Mouse (Mus musculus): Measurements from ENCODE around the gene Cuta. TPM values are rescaled to one million over a fixed set of nuclear protein-coding genes. Genes with fewer than 3 reads are reported as not detected.
"Not testable (repeated sequence)": the region's sequence is repeated elsewhere in the genome, so short reads cannot be mapped to it uniquely, and the experiment has no call there.

Cuta gene
- total RNA-seq, 2 experiments from 2014 or later: 111 to 123 TPM

DNA sequence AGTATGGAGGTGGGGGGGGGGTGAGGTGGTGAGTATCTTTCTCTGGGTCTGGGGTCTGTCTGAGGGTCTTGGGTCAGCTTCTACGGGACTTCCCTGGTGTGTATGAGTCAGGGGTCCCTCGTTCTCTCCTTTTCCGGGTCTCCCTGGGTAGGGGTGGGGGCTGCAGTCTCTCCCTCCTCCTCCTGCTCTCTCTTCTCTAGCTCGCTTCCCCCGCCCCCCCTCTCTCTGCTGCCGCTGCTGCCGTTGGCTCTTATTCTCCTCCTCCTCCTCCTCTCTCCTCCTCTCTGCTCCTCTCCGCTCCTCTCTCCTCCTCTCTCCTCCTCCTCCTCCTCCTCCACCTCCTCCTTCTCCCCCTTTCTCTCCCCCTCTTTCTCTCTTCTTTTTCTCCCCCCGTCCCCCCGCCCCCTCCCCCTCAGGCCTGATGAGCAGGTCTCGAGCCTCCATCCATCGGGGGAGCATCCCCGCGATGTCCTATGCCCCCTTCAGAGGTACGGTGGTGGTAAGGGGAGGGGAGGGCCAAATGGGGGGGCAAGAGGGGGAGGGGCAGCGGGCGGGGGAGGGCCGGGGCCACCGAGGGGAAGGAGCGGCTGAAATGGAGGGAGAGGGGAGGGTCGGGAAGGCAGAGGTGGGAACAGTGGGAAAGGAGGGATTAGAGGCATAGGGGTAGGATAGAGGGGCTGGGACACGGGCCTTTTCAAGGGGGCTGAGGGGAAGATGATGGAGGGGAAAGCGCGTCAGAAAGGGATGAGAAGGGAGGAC is 1.8 kb upstream of the Cuta start, which contains the start of gene Syngap1:
Gene Syngap1, plus strand, starts transcription at position 223 of the 759 bp plus-strand sequence.
- peak in 1 of 2 experiments; percentile 1 for DNase-seq (ENCODE audit: low spot score in 2 of 2)
- intact Hi-C loops (cut with DNase I): loop anchor here (1.0 to 10.0 kb wide), 2 partner anchors 32 to 184 kb away; partner anchors contain the start of gene Zbtb9

DNA sequence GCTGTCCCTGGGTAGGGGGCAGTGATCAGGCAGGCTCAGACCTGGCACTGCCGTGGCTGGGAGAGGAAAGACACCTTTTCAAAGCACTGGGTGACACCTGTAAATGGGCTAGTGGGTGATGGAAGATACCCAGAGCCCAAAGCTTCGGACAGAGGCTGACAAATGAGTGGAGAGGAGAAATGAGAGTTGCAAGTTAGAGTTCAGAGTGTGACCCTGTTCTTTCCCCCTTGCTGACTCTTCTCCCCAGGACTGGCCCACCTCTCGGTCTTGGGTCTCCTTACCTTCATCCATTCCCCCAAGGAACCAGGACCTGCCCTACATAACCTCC is 568 bp upstream of the Cuta start:
- peak; percentile 24 to 38 for DNase-seq (ENCODE audit: low spot score in 2 of 2)
- intact Hi-C loops (cut with DNase I): loop anchor here (1.0 to 10.0 kb wide), 2 partner anchors 9 to 185 kb away; no protein-coding TSS in a partner anchor

DNA sequence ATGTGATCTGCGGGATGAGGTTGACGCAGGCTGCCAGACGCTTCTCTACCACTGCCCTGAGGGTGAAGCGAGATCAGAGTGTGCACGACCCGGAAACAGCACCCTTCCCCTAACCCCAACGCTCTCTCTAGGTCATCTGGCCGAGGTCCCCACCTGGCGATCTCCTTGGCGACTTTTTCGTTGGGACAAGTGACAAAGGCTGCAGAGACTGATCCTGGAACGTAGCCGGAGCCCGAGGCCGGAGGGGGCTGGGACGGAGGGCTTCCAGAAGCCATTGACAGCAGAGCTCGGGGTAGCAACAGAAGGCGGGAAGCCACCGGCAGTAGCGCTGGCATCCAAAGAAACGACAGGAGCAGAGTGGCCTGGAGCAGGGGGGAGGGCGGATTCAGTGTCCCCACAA is 638 bp downstream of the Cuta start:
- intact Hi-C loops (cut with DNase I): loop anchor here (1.0 kb wide), 1 partner anchor 11 kb away; no protein-coding TSS in a partner anchor

DNA sequence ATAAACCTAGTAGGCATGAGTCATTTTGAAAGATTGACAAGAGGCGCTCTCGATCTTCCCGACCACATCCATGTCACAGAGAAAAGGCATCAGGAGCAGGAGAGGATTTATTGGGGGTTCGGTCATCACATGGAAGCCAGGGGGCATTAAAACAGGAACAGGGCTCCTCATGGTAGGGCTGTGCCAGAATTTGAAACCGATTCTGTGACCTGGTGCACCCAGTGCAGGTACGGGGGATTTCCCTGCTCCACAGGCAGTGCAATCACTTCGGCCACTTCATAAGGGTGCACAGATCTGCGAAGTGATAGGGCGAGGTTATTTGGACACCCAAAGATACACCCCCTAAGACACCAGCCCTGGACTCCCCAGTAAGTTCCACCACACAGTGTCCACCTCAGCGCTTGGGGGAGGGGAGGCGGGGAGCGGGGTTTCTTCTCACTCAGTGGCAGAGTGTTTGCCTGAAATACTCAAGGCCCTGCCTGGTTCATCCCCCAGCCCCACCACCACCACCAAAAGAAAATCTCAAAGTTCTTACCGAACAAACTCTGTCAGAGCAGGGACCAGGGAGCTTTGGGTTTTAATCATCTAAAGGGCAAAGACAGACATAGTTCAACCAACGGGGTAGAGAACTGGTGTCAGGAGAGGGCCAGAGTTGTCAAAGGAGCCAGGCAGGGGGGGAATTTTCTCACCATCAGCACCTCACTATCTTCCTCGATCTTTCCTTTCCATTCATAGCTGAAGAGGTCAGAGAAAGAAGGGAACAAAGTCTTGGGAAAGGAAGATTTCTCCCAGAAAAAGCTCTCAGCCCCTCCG is 1.3 kb downstream of the Cuta start:
- peak in 1 of 2 experiments; percentile 1 for DNase-seq (ENCODE audit: low spot score in 2 of 2)

More for the DNA sequence above, 638 bp downstream of the Cuta start:
- no peak for DNase-seq (ENCODE audit: low spot score in 2 of 2)

DNA sequence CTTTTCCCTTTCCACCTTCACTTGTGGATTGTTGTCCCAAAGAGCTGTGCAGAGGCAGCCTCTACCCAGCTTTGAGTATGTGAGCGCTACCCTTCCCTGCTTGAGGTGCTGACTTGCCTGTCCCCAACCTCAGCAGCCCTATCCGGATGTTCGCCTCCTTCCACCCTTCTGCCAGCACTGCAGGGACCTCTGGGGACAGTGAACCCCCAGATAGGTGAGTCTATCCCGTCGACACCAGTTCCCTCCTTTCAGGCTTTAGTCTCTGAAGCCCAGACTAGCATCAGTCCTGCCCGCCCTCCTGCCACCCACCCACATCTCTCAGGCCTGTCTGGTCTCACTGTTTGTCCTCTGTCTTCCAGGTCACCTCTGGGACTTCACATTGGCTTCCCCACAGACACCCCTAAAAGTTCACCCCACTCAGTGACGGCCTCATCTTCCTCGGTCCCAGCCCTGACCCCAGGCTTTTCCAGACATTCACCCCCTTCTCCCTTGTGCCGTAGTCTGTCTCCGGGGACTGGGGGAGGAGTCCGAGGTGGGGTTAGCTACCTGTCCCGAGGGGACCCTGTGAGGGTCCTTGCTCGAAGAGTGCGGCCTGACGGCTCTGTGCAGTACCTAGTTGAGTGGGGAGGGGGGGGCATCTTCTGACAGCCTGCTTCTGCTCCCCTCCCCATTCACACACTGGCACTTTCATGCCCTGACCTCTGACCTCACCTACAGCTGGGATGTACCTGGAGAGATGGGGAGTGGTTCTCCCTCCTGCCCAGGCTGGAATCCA is 2.3 kb downstream of the Cuta start:
- intact Hi-C loops (cut with DNase I): no loop called here
- peak in 1 of 2 experiments; percentile 1 for DNase-seq (ENCODE audit: low spot score in 2 of 2)

More for the DNA sequence above, 1.3 kb downstream of the Cuta start:
- intact Hi-C loops (cut with DNase I): no loop called here

DNA sequence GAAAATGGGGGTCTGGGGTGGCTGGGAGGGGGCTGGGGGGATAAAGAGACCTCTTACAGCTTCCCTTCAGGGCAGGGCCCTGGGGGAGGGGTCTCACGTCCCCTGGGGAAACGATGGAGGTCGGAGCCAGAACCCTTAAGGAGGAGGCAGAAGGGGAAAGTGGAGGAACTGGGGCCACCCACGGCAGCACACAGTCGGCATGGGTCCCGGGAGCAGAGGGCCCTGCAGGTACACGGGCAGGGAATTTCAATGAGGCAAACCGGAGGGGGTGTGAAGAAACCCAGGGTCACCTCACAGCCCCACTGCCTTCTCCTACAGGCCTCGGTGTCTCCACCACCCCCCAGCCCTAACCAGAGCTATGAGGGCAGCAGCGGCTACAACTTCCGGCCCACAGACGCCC is 2.9 kb downstream of the Cuta start:
- intact Hi-C loops (cut with DNase I): no loop called here
- no peak for DNase-seq (ENCODE audit: low spot score in 2 of 2)

DNA sequence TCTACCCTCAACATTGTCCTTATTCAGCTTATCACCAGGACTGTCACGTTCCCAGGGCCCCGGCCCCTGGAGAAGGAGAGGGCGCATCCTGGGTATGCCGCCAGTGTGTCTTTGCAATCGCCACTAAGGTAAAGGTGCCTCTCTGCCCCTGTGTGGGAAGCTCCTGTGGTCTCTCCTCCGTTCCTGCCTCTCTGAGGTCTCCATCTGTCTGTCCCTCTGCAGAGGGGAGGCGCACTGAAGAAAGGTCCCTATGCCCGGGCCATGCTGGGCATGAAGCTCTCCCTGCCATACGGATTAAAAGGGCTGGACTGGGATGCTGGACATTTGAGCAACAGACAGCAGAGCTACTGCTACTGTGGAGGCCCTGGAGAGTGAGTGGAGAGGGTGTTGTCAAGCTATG is 4.3 kb downstream of the Cuta start:
- DNase-seq (ENCODE audit: low spot score in 2 of 2): no peak
- intact Hi-C loops (cut with DNase I): no loop called here

DNA sequence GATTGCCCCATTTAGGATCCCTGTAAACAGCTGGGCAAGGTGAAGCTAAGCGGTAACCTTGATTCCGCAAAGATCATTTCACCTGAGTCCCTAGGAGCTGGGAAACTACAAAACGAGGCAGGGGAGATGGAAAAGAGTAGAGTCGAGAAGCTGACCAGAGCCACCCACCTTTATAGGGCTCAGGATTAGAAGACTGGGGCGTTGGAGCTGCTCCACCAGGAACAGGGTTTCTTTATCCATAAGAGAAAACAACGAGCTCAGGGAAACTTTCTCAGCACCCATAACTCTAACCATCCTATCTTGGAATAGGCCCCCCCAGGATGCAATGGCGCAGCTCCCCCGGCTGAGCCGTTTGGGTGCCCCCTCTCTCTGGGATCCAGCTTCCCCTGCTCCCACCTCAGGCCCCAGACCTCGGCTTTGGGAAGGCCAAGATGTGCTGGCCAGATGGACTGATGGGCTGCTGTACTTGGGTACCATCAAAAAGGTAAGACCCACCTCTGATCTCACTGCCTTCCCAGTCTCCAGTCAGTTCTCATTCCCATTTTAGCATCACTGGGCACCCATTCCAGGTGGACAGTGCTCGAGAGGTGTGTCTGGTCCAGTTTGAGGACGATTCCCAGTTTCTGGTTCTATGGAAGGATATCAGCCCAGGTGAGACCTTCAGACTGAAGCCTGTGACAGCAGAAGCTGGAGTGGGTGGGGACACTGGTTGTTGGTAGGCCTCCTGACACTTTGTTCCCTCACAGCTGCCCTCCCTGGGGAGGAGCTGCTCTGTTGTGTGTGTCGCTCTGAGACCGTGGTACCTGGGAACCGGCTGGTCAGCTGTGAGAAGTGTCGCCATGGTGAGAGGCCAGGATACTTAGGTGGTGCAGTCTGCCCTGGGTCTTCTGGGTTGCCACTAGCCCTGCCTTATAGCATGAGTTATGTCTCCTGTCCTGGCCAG is 5.2 kb downstream of the Cuta start:
- intact Hi-C loops (cut with DNase I): no loop called here

DNA sequence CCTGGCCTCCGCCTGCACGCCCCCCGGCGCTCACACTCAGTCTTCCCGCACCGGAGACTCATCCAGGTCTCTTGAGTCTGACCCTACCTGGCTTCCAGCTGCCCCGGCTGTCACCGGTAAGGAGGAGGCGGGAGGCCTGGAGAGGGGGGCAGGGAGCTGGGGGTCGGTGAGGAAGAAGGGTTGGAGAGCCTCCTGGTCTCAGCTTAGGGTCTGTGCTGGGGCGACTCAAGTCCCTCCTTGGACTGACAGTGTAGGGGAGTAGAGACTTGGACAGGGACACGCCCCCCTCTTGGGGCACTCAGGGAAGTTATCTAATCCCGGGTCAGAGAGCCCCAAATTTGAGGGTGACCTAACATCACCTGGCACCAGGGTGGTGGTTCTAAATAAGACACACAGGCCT is 6.0 kb downstream of the Cuta start:
- DNase-seq (ENCODE audit: low spot score in 2 of 2): no peak
- intact Hi-C loops (cut with DNase I): no loop called here

More for the DNA sequence above, 5.2 kb downstream of the Cuta start:
- DNase-seq (ENCODE audit: low spot score in 2 of 2): peak in 1 of 2 experiments; percentile 1

DNA sequence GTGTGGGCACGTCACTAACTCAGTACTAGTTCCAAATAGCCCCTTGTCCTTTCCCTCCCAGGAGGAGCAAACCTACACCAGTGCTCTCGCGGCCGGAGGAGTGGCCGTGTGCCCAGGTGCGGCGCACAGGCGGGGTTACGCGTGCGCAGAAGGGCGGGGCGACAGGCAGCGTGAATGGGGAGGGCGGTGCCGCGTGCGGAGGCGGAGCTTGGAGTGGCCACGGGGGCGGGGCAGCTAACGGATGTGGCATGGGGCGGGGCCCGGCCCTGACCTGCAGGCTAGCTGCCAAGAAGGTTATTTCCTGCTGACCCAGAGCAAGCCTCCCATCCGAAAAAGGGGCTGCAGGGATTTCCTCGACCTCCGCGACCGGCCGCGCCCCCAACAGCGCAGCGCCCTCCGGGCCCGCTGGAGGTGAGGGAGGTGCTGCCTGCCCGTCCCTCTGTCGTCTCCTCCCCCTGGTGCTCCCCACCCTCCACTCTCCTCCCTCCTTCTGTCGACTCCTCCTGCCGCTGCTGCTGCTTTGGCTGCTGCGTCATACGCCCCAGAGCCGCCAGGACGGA is 6.5 kb downstream of the Cuta start, which contains the start of gene Phf1:
Gene Phf1, plus strand, starts transcription at position 214 of the 560 bp plus-strand sequence.
- DNase-seq (ENCODE audit: low spot score in 2 of 2): peak; percentile 96
- intact Hi-C loops (cut with DNase I): loop anchor here (1.0 kb wide), 1 partner anchor 95 kb away; no protein-coding TSS in a partner anchor

DNA sequence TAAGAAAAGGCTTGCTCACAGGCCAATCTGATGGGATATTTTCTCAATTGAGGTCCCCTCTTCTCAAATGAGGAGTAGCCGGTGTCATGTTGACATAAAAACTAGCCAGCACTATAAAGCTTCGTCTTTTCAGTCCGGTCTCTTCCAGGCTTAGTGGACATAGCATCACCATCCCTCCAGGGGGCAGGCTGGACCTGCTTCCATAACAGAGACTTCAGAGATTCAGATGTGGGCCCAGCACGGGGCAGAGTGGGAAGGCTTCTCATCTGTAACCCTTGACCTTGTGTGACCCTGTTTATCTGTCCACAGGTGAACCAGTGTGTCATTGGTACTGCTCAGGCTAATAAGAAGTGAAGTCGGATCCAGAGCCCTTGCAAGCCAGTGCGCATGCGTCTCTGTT is 7.6 kb downstream of the Cuta start:
- not testable (repeated sequence) for DNase-seq (ENCODE audit: low spot score in 2 of 2)
- intact Hi-C loops (cut with DNase I): loop anchor here (1.0 kb wide), 1 partner anchor 97 kb away; no protein-coding TSS in a partner anchor

DNA sequence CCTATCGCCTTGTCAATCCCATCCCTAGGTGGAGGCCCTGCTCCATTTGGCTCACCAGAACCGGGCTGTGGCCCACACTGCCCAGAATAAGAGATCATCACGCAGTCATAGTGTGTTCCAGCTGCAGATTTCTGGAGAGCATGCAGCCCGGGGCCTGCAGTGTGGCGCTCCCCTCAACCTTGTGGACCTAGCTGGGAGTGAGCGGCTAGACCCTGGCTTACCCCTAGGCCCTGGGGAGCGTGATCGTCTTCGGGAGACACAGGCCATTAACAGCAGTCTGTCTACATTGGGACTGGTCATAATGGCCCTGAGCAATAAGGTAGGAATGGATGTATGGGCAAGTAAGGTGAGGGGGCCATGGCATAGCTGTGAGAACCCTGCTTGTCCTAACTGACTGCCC is 14.0 kb downstream of the Cuta start:
- DNase-seq (ENCODE audit: low spot score in 2 of 2); intact Hi-C loops (cut with DNase I): not testable (repeated sequence)

DNA sequence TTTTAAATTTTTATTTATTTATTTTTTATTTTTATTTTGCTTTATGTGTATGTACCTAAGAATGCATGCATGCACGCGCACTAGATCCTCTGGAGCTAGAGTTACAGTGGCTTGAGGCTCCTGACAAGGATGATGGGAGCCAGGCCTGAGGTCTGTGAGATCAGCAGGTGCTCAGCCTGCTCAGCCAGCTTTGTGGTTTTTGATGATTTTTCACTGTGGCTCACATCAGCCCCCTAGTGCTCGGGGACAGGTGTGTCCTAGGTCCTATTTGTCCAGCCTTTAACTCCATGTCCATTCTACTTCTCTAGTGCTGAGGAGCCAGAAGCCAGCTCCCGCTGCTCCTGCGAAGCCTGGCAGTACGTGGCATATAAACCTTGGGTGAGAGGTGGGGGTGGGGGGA is 17.0 kb downstream of the Cuta start:
- DNase-seq (ENCODE audit: low spot score in 2 of 2); intact Hi-C loops (cut with DNase I): not testable (repeated sequence)

DNA sequence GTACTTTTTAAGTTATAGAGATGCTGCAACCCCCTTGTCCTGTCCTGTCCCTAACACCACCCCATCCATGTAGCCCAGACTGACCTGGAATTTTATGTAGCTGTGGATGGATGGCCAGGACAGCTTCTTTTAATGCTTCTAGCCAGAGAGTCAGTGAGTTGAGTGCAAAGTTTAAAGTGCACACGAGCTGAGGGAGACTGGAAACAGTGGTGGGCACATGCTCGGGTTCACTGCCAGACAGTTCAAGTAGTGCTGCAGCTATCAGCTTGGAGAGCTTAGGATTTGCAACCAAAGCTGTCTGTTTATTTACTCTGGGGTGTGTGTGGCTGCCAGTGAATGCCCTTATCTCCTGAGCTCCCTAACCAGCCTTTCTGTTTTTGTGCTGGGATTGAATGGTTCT is 19.9 kb downstream of the Cuta start:
- intact Hi-C loops (cut with DNase I): loop anchor here (10.0 kb wide), 1 partner anchor 195 kb away; no protein-coding TSS in a partner anchor
- DNase-seq (ENCODE audit: low spot score in 2 of 2): not testable (repeated sequence)

DNA sequence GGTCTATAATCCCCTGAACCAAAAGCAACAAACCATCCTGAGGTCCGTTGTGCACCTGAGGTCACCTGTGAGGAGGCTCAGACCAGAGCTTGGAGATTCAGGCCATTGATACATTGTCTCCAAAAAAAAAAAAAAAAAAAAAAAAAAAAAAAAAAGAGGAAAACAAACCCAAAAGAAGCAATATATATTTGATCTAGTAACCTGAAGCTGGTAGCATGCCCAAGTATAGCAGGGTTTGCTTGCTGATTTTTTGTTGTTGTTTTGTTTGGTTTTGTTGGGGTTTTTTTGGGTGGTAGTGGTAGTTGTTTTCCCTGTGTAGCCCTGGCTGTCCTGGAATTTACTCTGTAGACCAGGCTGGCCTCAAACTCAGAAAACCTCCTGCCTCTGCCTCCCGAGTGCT is 21.0 kb downstream of the Cuta start:
- no peak for DNase-seq (ENCODE audit: low spot score in 2 of 2)
- intact Hi-C loops (cut with DNase I): loop anchor here (10.0 kb wide), 1 partner anchor 196 kb away; no protein-coding TSS in a partner anchor

DNA sequence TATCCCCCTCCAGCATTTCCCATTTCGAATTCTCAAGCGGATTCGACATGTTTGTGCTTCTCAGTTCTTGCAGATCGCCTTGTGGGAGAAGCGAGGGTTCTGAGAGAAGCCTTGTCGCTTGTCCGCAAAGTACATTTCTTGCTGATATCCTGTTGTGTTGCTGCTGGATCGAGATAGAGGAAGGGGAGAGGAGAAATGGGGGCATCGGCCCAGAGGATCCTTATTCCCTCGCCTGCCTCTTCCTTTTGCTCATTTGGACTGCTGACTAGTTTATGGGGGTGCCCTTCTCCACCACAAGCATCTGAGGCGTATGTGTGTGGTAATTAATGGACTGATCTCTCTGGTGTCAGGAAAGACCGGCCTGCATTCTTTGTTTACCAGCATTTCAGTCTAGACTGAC is 21.8 kb downstream of the Cuta start:
- not testable (repeated sequence) for DNase-seq (ENCODE audit: low spot score in 2 of 2)
- intact Hi-C loops (cut with DNase I): loop anchor here (10.0 kb wide), 1 partner anchor 197 kb away; no protein-coding TSS in a partner anchor

DNA sequence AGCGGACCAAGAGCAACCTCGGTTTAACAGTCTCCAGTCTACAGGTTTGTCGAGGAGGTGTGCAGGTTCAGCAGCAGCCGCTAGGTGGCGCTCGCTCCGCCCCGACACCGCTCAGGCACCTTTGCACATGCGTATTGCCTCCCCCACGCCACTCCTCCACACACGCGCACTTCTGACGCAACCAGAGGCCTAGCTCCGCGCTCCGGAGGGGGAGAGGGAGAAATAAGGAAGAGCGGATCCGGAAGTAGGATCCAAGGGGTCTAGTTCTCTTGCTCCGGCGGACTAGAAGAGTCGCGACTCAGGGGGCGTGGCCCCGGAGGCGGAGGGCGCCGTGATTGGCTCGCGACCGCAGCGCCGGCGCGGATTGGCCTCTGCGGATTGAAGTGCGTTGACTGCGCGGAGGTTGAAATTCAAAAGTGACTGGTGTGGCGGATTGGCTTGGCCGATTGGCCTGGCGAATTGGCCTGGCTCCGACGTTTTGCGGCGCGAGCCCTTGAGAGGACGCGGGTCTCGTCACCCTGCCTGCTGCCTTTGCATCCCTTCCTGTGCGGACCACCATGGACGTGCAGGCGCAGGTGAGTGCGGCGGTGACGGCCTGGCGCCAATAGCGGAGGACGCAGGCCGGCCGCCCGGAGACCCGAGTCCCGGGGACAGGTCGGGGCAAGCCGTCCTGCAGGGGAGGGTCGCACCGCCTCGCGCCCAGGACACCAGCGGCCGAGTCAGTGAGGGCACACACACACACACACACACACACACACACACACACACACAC is 22.5 kb downstream of the Cuta start, which contains the start of gene Kifc5b:
Gene Kifc5b, plus strand, starts transcription at position 381 of the 772 bp plus-strand sequence.
- intact Hi-C loops (cut with DNase I): loop anchor here (10.0 kb wide), 1 partner anchor 198 kb away; no protein-coding TSS in a partner anchor
- peak; percentile 99 to 100 for DNase-seq (ENCODE audit: low spot score in 2 of 2)

Measured in left cerebral cortex, postnatal 25 days (tissue).